Mouse (Mus musculus) lung, postnatal 10 days (tissue): ENCODE data around the gene Mta1.

ENCODE experiments used
- DNase-seq: peaks from one replicate; pipeline ENCODE4 v3.0.0; 2021

Mta1 gene

DNA sequence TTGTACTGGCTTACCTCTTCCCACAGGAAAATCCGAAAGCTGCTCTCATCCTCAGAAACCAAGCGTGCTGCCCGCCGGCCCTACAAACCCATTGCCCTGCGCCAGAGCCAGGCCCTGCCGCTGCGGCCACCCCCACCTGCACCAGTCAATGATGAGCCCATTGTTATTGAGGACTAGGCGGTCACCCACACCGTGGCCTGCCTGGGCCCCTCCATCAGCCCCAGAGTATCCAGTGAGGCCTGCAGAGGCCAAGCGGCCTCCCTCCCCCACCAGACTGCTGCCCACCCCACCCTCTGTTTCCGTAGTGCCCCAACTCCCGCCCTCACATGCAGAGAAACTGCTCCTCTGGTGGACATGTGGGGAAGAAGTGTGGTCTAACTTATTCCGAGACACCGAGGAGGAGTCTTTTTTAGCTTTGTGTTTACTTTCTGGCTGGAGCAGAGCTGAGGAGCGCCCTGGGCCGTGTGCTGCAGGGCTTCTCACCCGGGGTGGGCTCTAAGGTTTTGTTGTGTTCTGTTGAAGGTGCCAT lies 38.5 kb downstream of the Mta1 start:
- no peak for DNase-seq

DNA sequence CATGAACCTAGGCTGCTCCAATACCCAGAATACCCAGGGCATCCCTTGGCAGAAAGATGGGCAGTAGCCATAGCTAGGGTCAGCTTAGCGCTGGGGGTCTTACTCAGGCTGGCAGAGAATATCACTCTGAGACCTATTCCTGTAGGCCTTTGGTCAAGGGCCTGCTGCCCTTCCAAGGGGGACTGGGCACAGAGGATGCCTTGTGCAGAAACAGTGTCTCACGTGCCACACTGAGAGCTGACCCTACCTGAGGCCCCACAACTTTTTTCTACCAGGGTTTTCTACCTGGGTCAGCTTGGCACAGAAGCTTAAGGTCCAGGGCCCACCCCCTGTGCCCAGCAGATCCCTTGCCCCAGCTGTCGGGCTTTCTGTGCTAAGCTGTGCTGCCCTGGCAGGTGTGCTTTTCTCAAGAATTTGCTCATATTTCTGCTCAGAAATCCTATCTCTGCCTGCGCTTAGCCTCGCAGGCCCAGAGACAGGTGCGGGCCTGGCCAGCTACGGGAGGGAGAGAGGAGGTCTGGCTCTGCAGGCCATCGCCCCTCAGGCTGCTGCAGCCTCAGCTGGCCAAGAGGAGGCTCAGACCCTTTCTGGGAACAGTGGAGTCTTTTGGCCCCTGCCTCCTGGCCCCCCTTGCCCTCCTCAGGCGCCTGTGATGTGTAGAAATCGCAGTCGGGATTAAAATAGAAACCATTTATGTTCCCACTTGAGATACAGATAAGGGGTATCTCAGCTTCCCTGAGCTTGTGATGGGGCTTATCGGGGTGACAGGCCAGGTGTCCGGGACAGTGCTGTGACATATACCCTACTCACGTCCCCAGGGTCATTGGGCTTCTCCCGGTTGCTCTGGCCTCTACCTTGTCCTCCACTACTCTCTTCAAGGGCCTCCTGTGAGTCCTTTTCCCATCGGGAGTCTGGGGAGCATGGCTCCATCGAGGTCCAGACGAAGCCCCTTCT lies 39.5 kb downstream of the Mta1 start:
- DNase-seq, result no peak

DNA sequence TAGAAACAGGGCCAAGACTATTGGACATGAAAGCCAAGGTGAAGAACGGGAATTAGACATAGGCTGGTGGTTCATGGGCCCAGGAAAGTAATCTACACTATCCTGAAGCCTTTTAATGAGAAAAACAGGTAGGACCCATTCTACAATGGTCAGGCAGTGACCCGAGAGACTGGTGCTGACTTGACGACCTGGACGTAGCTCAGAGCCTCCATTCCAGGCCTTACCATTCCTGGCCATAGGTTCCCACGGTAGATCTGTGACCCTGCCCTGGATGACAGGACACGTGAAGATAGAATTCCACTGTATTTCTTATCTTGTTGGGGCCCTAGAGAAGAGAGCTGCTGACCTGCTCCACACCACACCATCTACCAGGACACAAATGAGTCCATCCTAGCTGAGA lies 40.2 kb downstream of the Mta1 start:
- DNase-seq, result no peak

DNA sequence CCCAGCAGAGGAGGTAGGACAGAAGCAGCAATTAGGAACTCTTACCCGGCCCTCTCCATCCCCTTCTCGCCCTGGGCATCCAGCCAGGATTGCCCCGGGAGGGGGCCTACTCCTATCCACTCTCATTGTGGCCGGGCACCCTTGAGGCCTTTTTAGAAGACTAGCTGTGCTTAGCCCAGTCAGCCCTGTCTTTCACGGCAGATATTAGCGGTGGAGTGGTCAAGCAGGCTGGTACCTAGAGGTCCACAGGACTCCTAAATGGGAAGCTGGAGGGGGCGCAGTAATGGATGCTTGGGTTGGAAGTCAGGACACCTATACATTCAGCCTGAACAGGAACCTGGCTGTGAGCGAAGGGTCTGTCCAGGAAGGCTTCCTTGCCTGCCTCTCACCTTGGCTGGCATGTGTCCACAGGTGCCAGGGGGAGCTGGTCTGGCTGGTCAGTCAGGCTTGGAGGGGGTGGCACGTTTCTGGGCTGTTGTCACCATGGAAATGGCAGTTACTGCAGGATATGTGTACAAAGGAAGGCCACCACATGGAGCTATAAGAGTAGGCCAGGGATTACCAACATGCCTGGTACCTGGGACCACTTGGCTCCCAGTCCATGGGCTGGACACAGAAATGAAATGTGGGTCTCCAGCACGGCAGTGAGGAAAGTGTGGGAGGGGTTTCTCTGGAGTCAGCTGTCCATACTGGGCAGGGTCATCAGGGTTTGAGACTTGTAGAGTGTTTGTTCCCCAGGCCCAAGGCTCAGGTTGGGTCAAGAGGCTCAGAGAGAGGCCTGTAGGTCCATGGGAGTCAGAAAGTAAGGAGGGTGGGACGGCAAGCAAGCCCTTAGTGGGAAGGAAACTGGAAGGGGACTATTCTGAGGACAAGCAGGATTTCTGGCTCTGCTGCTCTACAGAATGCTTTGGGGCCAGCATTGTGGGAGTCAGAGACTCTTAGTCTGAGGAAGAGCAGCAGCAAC lies 41.1 kb downstream of the Mta1 start:
- peak; percentile 79 for DNase-seq

DNA sequence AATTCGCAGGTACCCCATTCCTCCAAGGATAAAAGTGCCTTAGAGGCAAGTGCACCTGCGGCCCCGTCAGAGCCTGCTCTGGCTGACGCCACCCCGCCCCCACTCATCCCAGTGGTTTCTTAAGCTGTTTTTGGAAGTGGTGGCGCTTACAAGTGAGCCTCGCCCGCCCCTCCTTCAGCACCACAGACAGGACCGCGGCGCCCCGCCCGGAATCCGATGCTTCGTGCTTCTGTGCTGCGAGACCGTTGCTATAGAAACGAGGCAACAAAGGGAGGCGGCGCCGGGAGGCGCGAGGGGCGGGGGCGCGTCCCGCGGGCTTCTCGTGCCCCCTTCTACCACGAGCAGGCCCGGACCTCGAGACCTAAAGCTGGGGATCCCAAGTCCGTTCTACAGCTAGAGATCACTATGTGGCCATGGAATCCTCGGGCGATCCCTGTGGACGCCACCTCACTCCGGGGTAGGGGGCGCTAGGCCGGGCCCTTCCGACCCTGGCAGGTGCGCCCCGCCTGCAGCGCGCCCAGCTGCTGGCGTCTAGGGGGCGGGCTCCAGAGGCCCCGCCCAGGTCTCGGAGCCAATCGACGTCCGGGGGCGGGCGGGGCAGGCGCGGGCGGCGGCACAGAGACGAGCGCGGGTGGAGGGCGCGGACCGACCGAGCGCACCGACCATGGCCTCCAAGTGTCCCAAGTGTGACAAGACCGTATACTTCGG lies 42.0 kb downstream of the Mta1 start, which contains the start of gene Crip2:
Crip2 (plus strand) TSS at position 329 of the 708 bp plus-strand sequence.
- peak; percentile 97 for DNase-seq

DNA sequence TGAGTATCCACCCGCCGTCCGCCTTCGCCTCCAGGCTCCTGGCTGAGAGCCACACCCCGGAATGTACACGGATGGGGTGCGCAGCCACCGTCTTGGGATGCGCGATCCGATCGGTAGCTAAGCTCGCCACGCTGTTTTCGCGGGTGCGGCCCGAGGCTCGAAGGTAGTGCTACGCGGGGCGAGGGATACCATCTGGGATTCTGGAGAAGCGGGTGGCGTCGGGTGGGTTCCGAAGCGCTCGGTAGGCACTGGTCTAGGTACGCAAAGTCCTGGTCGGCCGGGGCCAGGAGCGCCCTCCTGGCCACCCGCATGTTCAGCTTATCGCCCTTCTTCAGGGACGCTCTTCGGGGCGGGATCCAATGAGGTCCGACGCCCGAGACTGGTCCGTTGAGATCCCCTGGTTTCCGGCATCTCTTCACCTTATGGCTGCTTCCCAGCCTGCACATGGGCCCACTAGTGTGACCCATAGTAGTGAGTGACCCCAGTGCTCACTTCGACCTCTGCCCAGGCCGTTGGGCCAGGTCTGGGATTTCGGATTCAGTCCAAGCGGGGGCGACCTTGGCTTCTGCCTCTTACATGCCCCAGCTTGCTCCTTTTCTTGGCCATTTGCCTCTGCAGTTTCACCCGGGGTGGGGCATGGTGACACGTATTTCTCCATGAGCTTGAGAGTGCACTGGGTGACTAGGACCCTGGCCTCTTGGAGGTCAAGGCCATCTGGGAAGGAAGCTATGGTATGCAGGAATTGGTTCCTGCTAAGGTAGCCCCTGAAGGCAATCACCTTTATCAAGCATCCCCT lies 42.7 kb downstream of the Mta1 start:
- DNase-seq, result peak; percentile 71

DNA sequence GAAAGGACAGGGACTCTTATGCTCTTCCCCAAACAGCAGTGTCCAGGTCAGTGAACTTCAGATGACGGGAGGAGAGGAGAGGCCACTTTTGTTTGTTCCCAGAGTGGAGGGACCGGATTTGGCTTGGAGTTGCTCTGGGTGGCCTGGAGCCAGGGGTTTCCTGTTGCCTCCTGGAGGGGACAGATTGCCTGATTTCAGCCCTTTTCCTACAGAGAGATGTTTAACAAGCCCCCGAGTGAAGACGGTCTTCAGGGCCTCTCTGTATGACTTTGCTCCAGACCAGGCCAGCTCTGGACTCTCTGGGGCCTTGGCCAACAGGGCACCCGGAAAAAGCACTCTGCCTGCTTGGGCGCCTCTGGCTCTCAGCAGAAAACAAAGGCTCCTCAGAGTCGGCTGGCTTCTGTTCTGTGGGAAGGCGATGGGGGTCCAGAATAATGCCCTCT lies 43.5 kb downstream of the Mta1 start:
- DNase-seq, result peak; percentile 86

DNA sequence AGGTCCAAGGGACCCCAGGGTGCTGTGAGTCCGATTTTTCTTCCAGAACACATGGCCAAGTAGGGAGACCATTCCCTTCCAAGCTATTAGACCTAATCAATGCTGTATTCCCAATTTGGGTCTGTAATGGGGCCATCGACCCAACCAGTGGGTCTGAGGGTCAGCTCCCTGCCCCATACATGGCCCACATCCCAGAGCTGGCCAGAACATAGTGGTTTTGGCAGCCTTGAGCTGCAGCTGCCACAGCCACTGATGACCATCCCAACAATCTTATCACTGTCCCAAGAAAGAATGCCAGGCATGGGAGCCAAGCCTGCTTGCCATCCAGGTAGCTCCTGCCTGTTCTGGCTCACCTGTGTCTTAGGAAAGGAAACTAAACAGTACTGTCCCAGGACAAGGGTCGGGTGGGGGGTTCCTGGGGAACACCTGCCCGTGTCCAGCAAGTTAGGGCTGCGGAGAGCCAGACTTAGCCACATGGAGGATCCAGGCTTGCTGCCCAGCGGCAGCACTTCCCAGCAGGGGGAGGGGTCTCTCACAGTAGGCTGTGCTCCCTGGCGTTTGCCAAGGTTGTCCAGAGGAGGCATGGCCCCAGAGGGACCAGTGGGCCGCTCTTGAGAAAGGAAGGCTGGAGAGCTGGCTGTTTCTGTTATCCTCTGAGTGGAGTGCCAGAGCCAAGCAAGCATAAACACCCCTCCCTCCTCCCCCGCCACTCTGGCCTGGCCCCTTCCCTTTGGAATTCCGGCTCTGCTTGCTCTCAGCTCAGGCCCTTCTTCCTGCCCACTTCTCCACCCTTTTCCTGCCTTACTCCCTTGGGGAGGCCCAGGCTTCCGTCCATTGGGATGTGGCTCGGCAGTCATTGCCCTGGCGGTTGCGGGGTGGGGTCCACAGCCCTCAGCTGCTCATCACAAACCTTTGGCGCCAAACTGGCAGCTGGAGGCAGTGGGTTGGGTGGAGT lies 44.2 kb downstream of the Mta1 start:
- peak; percentile 95 for DNase-seq

DNA sequence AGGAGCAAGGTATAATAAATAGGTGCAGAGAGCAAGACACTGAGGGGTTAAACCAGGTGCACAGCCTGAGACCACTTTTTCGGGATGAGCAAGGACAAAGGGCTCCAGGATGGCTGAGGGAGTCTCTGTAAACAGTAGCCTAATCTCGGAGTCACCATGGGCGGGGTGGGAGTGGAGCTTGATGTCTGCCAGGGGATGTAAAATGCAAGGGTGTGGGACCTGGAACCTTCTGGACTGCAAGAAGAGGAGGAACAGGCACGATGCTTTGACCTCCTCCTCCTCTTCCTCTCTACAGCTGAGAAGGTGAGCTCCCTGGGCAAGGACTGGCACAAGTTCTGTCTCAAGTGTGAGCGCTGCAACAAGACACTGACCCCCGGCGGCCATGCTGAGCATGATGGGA lies 45.1 kb downstream of the Mta1 start:
- DNase-seq, result peak; percentile 53

DNA sequence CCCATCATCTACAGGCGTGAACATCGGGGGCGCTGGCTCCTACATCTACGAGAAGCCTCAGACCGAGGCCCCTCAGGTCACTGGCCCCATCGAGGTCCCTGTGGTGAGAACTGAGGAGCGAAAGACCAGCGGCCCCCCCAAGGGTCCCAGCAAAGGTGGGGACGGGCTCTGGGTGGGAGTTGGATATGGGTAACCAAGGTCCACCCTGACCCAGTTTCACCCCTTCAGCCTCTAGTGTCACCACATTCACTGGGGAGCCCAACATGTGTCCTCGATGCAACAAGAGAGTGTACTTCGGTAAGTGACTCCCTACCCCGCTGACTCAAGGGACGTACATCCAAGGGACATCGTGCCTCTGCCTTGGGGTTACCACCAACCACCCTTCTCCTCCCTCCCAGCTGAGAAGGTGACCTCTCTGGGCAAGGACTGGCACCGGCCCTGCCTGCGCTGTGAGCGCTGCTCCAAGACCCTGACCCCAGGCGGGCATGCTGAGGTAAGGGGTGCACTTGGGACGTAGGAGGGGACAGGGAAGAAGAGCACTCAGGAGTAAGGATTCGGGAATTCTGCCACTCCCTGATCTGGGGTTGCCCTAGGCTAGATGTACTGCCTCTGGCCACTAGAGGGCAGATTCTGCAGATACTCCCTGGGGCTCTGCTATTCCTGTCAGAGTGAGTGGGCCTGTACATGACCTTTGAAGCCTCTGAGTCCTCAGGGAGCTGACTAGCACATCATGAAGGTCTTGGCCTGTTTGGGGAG lies 46.1 kb downstream of the Mta1 start:
- DNase-seq, result peak; percentile 79

DNA sequence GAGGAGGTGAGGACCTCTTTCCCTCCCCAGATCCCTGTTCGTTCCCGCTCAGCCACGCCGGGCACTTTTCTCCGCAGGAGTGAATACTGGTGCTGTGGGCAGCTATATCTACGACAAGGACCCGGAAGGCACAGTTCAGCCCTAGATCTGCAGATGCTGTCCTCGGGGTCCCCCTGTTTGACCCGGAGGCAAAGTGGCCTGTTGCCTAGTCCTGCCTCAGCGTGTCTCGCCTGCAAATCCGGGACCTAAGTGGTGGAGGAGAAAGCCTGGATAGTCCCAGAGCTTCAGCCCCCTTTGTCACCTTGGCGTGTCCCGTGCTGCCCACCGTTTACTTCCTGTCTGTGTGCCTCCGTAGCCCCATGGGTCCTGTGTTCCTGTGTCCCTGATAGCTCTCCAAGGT lies 46.8 kb downstream of the Mta1 start:
- DNase-seq, result no peak

DNA sequence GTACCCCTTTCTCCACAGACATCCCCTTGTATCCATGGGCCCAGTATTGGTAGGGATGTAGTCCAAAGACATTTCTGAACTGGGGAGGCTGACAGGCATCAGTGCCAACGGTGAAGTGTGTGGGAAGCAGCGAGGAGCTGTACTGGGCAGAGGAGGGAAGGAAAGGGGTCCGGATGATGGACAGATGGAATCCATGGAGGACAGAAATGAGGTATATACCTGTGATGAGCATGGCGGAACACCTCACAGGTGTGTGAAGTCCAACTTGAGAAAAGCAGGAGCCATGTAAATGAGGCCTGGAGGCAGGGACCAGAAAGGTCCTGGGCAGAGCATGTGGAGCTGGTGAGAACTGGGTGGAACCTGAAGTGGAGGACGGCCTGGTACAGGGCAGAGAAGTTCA lies 47.5 kb downstream of the Mta1 start:
- DNase-seq, result no peak

DNA sequence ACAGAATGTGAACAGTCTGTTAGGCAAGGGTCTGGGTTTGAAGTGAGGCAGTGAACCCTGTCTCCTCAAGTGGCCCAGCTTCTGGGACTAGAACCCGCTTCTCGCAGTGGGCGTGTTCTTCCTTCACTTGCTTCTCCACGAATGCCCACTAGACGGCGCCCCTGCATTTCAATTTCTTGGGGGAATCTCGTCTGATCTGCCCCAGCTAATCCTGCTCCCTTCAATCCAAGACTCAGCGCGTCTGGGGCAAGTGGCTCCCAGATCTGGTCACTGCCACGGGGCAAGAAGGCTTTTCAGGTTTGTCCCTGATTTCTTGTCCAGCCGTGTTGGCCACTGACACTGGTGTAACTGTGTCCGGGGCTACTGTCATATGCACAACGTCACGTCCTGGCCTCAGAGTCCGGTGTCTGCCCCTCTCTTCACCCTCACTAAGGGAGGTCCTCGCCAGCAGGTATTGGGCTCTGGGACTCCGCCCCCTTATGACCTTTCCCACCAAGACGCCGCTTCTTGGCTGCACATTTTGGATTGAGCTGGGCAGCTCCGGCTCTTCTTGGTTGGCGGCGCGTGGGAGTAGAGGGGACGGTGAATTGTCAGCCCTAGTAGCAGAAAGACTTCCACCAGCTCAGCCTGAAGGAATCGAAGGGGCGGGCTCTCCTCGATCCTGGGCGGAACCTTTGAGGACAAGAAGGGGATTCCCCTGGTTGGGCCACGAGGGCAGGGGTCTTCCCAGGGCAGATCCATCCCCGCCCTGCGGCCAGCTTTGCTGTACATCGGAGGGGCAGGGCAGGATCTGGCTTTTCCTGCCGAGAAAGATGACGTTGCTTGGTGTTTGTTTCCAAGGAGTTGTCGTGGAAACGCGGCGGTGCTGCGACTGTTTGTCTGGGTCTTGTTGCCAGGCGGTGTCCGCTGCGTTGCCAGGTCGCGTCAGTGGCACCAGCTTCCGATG lies 48.3 kb downstream of the Mta1 start, which contains the start of gene Crip1:
Crip1 (plus strand) TSS at position 205 of the 946 bp plus-strand sequence.
- peak; percentile 96 for DNase-seq

DNA sequence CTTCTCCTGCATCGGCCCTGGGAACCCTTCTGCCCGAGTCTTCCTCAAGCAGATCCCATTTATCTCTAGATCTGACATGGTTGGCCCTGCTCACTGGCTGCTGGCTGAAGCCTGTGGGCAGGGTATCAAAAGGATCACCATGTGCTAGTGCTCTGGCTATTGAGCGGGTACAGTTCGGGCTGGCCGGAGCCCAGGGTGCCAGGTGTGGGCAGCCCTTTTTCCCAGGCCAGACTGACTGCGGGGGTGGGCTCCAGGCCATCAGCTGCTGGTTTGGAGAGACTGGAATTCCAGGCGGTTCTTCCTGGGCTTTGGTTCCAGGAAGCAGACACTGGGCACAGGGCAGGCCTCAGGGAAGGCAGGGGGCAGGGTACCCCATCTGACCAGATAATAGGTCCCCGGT lies 49.4 kb downstream of the Mta1 start:
- peak; percentile 49 for DNase-seq

DNA sequence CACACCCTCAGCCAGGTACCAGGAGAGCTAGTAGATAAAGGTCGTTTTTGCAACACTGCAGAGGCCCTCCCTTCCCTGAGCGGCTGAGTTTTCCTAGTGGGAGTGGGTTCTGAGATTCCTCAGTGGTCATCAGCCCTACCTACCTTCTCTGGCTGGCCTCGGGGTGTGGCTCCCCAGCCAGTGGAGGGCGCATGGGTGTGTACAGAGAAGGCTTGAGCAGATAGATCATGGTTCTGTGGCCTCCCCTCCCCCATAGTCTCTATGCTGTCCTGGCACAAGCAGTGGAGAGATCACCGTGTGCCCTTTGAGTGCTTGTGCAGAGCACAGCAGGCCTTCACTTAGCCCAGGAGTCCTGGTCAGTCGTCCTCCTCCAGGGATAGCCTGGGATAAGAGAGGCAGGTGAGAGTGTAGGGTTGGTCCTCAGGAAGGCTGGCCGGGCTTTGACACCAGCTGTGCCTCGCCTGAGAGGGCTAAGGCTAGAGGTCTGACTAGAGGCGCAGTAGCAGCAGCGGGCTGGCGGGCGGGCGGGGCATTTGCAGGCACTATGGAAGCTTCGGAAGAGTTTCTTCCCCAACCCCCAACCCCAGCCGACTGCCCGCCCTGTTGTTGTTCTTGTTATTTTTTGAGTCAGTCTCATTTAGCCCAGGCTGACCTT lies 50.4 kb downstream of the Mta1 start:
- peak; percentile 87 for DNase-seq

DNA sequence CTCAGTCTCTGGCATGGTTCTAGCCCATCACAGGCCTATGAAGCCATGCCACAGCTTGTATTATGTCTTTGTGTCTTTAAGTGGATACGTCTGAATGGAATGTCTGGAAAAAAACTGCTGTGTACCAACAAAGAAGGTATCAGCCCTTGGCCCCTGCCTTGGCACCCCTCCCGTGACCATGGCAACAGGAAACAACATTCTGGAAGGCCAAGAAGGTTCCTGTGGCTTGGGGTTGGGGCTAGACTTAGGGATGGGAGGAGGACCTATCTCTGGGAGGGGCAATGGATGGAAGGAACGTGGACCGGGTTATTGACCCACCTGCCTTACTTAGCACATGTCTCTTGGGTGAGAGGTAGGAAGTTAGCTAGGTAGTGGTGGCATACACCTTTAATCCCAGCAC lies 51.3 kb downstream of the Mta1 start:
- DNase-seq, result peak; percentile 81

DNA sequence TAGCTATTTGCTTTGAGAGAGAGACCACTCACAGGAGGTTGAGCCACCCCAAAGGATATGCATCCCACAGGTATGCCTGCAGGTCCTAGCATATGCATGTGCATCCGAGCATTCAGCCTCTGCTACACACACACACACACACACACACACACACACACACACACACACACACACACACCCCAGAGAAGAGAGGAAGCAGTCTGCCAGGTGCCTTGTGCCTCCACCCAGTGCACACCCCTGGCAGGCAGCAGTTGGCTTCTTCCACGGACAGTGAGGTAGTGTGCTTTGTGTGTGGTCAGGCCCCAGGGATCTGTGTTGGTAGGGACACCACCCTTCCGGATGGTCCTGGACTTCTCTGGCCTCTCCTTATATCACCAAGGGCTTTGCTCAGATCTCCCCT lies 51.8 kb downstream of the Mta1 start:
- peak; percentile 9 for DNase-seq

DNA sequence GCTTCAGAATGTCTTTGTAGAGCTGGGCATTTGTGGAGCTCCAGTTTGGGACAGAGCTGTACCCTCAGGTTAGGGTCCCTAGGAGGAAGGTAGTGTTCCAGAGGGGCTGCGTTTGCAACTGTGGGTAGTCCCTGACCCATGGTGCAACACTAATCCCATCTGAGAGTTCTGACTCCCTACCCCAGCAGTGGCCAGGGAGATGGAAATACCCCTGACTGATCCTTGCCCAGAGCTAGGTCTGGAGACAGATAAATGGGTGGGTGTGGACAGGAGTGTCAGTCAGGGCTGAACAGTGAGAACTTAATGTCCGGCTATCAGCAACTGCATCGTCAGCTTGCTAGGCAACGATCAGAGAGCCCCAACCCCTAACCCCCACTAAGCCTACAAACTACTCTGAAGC lies 52.5 kb downstream of the Mta1 start:
- no peak for DNase-seq
